Mouse (Mus musculus) limb, embryonic 12.5 days (tissue): ENCODE measurements around the gene Tfcp2l1. TPM values are rescaled to one million over a fixed set of nuclear protein-coding genes. Genes with fewer than 3 reads are reported as not detected.

ENCODE experiments used
- ATAC-seq: fragments of 200-750 bp; cut with Nextera tagmentation; 2 replicates; pipeline ENCODE4 v1.8.0; 2017; ENCODE audit warnings: low read depth, moderate TSS enrichment; ENCODE audit not compliant: insufficient number of reproducible peaks, insufficient read depth, low FRiP score, low TSS enrichment
- H3K27ac ChIP-seq: fragments of 300-500 bp; sonication (generic); 2 replicates; pipeline ENCODE4 v1.5.1; 2016; ENCODE audit warnings: mild to moderate bottlenecking, moderate library complexity
- H3K27me3 ChIP-seq: fragments of 300-500 bp; sonication (generic); 2 replicates; pipeline ENCODE4 v1.6.1; 2016; ENCODE audit warnings: mild to moderate bottlenecking, moderate library complexity
- H3K36me3 ChIP-seq: fragments of 300-500 bp; sonication (generic); 2 replicates; pipeline ENCODE4 v1.6.1; 2016; ENCODE audit warnings: mild to moderate bottlenecking, moderate library complexity
- H3K4me1 ChIP-seq: fragments of 300-500 bp; sonication (generic); replicated peaks from 2 replicates; pipeline ENCODE4 v1.6.1; 2016
- H3K4me2 ChIP-seq: fragments of 300-500 bp; sonication (generic); 2 replicates; pipeline ENCODE4 v1.6.1; 2016; ENCODE audit warnings: mild to moderate bottlenecking, moderate library complexity
- H3K4me3 ChIP-seq: fragments of 300-500 bp; sonication (generic); replicated peaks from 2 replicates; pipeline ENCODE4 v1.5.1; 2016; ENCODE audit warnings: mild to moderate bottlenecking
- H3K9ac ChIP-seq: fragments of 300-500 bp; sonication (generic); replicated peaks from 2 replicates; pipeline ENCODE4 v1.6.1; 2016; ENCODE audit warnings: mild to moderate bottlenecking, moderate library complexity
- H3K9me3 ChIP-seq: fragments of 300-500 bp; sonication (generic); 2 replicates; pipeline ENCODE4 v1.6.1; 2016; ENCODE audit warnings: mild to moderate bottlenecking, moderate library complexity
- WGBS: fragments of 180-500 bp; shearing (Covaris S2); methylation state at CpG from one replicate; pipeline ENCODE4 v1.1.7; 2016; 5-methylcytosine and 5-hydroxymethylcytosine counted together
- polyA plus RNA-seq: library from polyadenylated mRNA; unstranded; fragments of >200 nt; fragmentation: Nextera tagmentation; extraction: Ambion mirVana; gene quantifications from 2 replicates; pipeline ENCODE4 v1.2.1, GENCODE M21; 2016

The Tfcp2l1 gene
- polyA plus RNA-seq, 1 experiment from 2014 or later = 0.23 TPM

GRCm38 (mm10) chr1:118699118-118699890, 71.6 kb downstream of the Tfcp2l1 start:
- 65% methylated on average over 6 of the region's 6 CpGs for WGBS

GRCm38 (mm10) chr1:118699961-118700360, 72.2 kb downstream of the Tfcp2l1 start:
- ATAC-seq = no peak

More at GRCm38 (mm10) chr1:118699118-118699890, 71.6 kb downstream of the Tfcp2l1 start:
- H3K4me2 ChIP-seq = no peak overlapping the region
- no peaks in the 10 kb centered on the region for H3K9me3 ChIP-seq
- H3K36me3 ChIP-seq = no peaks in the 10 kb centered on the region
- no peak overlapping the region for H3K27ac ChIP-seq
- no peaks in the 10 kb centered on the region for H3K4me1 ChIP-seq
- H3K9ac ChIP-seq = no peak overlapping the region
- H3K27me3 ChIP-seq = no peaks in the 10 kb centered on the region
- no peak overlapping the region for H3K4me3 ChIP-seq
- ATAC-seq = no peak

DNA sequence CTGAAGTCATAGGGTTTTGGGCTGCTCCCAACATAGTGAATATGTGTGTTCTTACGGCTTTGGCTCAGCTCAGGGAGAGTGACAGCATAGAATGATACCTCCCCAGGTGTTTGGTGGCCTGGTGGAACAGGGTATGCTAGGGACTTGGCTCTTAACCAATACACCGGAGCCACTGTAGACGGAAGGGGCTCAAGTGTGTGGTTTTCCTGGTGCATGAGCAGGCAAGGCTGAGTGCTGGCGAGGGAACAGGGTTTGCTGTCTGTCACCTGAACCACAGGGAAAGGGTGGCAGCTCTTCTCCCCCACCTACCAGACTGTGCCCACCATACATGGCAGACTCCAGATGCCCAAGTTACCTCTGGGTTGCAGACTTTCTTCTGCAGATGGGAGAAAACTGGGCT, 83.9 kb downstream of the Tfcp2l1 start:
- Histone ChIP-seq H3K27me3 (no peaks in the 10 kb centered on the region), H3K4me1 (no peaks in the 10 kb centered on the region), H3K27ac (no peak overlapping the region), H3K4me3 (no peak overlapping the region), H3K9me3 (peaks cover 3% of the 10 kb centered on the region; the same call in 1 of the 2 replicates), H3K36me3 (no peaks in the 10 kb centered on the region), H3K4me2 (no peak overlapping the region), H3K9ac (no peak overlapping the region)
- 80% methylated on average over 4 of the region's 4 CpGs for WGBS
- no peak for ATAC-seq

More at GRCm38 (mm10) chr1:118699961-118700360, 72.2 kb downstream of the Tfcp2l1 start:
- Histone ChIP-seq H3K27ac (no peak overlapping the region), H3K4me2 (no peak overlapping the region), H3K4me3 (no peak overlapping the region), H3K36me3 (no peaks in the 10 kb centered on the region), H3K9ac (no peak overlapping the region), H3K4me1 (no peaks in the 10 kb centered on the region), H3K9me3 (no peaks in the 10 kb centered on the region), H3K27me3 (no peaks in the 10 kb centered on the region)
- WGBS = 73% methylated on average over 1 of the region's 1 CpGs

- H3K4me1 ChIP-seq = 0 out of 2 replicates have a peak, but pooled peaks cover 4% of the 10 kb centered on the region
- H3K27me3 ChIP-seq = no peaks in the 10 kb centered on the region
- H3K4me3 ChIP-seq = no peak overlapping the region
- H3K4me2 ChIP-seq = no peak overlapping the region
- H3K9me3 ChIP-seq = peaks cover 3% of the 10 kb centered on the region; the same call in 1 of the 2 replicates
- ATAC-seq = no peak
- no peaks in the 10 kb centered on the region for H3K36me3 ChIP-seq
- WGBS = 63% methylated on average over 1 of the region's 1 CpGs
- H3K27ac ChIP-seq = no peak overlapping the region
- H3K9ac ChIP-seq = no peak overlapping the region
Observed at GRCm38 (mm10) chr1:118716225-118716624, 88.5 kb downstream of the Tfcp2l1 start.

DNA sequence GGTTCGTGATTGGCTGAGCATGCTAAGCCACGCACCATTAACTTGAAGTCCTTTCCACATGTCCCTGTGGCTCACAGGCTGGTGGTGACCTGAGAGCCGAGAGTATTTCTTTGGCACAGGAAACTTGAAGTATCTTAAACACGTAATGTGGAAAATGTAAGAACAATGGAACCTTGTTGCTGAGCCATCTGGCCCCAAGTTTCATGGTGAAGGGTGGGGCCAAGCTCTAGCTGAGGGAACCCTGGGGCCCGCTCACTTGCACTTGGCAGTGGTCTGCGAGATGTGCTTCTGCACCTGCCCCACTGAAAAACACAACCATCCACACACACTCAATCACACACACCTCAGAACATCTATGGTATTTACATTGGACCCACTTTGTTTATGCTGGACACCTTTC, 90.3 kb downstream of the Tfcp2l1 start:
- H3K9me3 ChIP-seq = peaks cover 7% of the 10 kb centered on the region; the same call in 1 of the 2 replicates
- H3K36me3 ChIP-seq = no peaks in the 10 kb centered on the region
- H3K27ac ChIP-seq = no peak overlapping the region
- 0 out of 2 replicates have a peak, but pooled peaks cover 4% of the 10 kb centered on the region for H3K4me1 ChIP-seq
- ATAC-seq = no peak
- no peak overlapping the region for H3K9ac ChIP-seq
- 76% methylated on average over 6 of the region's 6 CpGs for WGBS
- H3K4me3 ChIP-seq = no peak overlapping the region
- H3K27me3 ChIP-seq = no peaks in the 10 kb centered on the region
- H3K4me2 ChIP-seq = no peak overlapping the region

DNA sequence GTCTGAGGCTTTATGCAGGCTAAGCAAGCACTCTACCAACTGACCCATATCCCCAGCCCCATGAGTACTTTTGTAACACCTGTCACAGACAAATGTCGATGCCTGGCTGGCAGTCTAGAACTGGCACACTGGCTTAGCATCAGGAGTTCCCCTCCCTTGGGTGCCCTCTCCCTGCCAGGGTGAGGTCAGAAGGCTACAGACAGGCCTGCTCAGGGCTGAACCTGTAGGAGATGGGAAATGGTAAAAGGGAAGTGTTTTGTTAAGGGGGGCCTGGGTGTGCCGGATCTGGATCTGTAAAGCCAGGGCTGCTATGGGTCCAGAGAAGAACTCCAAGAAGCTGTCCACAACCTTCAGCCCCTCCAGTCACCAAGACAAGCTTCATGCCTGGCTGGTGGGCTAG, 92.0 kb downstream of the Tfcp2l1 start:
- no peaks in the 10 kb centered on the region for H3K36me3 ChIP-seq
- H3K4me1 ChIP-seq = 0 out of 2 replicates have a peak, but pooled peaks cover 4% of the 10 kb centered on the region
- H3K9ac ChIP-seq = no peak overlapping the region
- H3K4me3 ChIP-seq = no peak overlapping the region
- 0 out of 2 replicates have a peak, but pooled peaks cover 4% of the 10 kb centered on the region for H3K9me3 ChIP-seq
- no peak overlapping the region for H3K4me2 ChIP-seq
- no peaks in the 10 kb centered on the region for H3K27me3 ChIP-seq
- no peak overlapping the region for H3K27ac ChIP-seq
- 86% methylated on average over 2 of the region's 2 CpGs for WGBS
- no peak for ATAC-seq

- H3K4me1 ChIP-seq = 0 out of 2 replicates have a peak, but pooled peaks cover 4% of the 10 kb centered on the region
- 26% methylated on average over 8 of the region's 8 CpGs for WGBS
- no peak overlapping the region for H3K4me2 ChIP-seq
- no peaks in the 10 kb centered on the region for H3K36me3 ChIP-seq
- 0 out of 2 replicates have a peak, but pooled peaks cover 4% of the 10 kb centered on the region for H3K9me3 ChIP-seq
- H3K27ac ChIP-seq = no peak overlapping the region
- no peaks in the 10 kb centered on the region for H3K27me3 ChIP-seq
- no peak overlapping the region for H3K9ac ChIP-seq
- ATAC-seq = no peak
- H3K4me3 ChIP-seq = no peak overlapping the region
Observed at GRCm38 (mm10) chr1:118720474-118721095, 92.8 kb downstream of the Tfcp2l1 start.

- H3K4me2 ChIP-seq = no peak overlapping the region
- H3K9ac ChIP-seq = no peak overlapping the region
- WGBS = 83% methylated on average over 4 of the region's 4 CpGs
- no peak for ATAC-seq
- H3K4me1 ChIP-seq = no peaks in the 10 kb centered on the region
- H3K27me3 ChIP-seq = no peaks in the 10 kb centered on the region
- 0 out of 2 replicates have a peak, but pooled peaks cover under 1% of the 10 kb centered on the region for H3K9me3 ChIP-seq
- no peak overlapping the region for H3K4me3 ChIP-seq
- H3K36me3 ChIP-seq = no peaks in the 10 kb centered on the region
- H3K27ac ChIP-seq = no peak overlapping the region
Observed at GRCm38 (mm10) chr1:118727075-118727474, 99.3 kb downstream of the Tfcp2l1 start.

GRCm38 (mm10) chr1:118728796-118729195, 101.1 kb downstream of the Tfcp2l1 start:
- Histone ChIP-seq H3K4me3 (no peak overlapping the region), H3K27ac (no peak overlapping the region), H3K27me3 (no peaks in the 10 kb centered on the region), H3K4me2 (no peak overlapping the region), H3K36me3 (no peaks in the 10 kb centered on the region), H3K9ac (no peak overlapping the region), H3K9me3 (no peaks in the 10 kb centered on the region), H3K4me1 (no peaks in the 10 kb centered on the region)
- ATAC-seq = no peak
